In genomic region chr8:71281731-71282130, GRCm38 (mm10) we compare ENCODE assay signal across 7 mouse cellular contexts. TPM values are rescaled to one million over a fixed set of nuclear protein-coding genes. Genes with fewer than 3 reads are reported as not detected.
DNase-seq lines count a peak whose midpoint lies in the region; ATAC-seq and TF ChIP-seq lines count a peak whose summit lies in the region.
"Not testable (repeated sequence)": the region's sequence is repeated elsewhere in the genome, so short reads cannot be mapped to it uniquely, and the experiment has no call there.

No protein-coding gene starts in this region.

- H3K9me3 ChIP-seq in embryonic facial prominence, embryonic 14.5 days (ENCODE audit: control insufficient read depth, low read length); heart, embryonic 13.5 days; heart, postnatal 0 days (replicated peaks; ENCODE audit: control insufficient read depth, low read length); stomach, postnatal 0 days (ENCODE audit: control insufficient read depth, low read length): not testable (repeated sequence)

- H3K27ac ChIP-seq in embryonic facial prominence, embryonic 14.5 days (replicated peaks; ENCODE audit: low read depth, low read length): peak overlapping the region; percentile 35
- peak overlapping the region; percentile 94 for H3K27ac ChIP-seq in heart, embryonic 13.5 days (replicated peaks)
- peak overlapping the region; percentile 88 for H3K27ac ChIP-seq in heart, postnatal 0 days (ENCODE audit: low read depth)
- 0 out of 2 replicates have a peak overlapping the region, but pooled peaks have one; percentile 24 for H3K27ac ChIP-seq in stomach, postnatal 0 days (replicated peaks)

- not testable (repeated sequence) for H3K4me3 ChIP-seq in embryonic facial prominence, embryonic 14.5 days (ENCODE audit: low read depth, low read length); heart, embryonic 13.5 days; heart, postnatal 0 days (ENCODE audit: low read depth, low read length); stomach, postnatal 0 days (ENCODE audit: low read depth, low read length)

- 50% methylated on average over 1 of the region's 1 CpGs for WGBS in embryonic facial prominence, embryonic 14.5 days
- 48% methylated on average over 1 of the region's 1 CpGs for WGBS in heart, embryonic 13.5 days
- WGBS in heart, postnatal 0 days: 42% methylated on average over 1 of the region's 1 CpGs
- WGBS in stomach, postnatal 0 days: 63% methylated on average over 1 of the region's 1 CpGs

- not testable (repeated sequence) for TF ChIP-seq EP300 in heart, postnatal 0 days (IDR thresholded peaks at IDR 0.05; ENCODE audit: low read depth); stomach, postnatal 0 days (optimal IDR thresholded peaks at IDR 0.05)

- not testable (repeated sequence) for H3K4me2 ChIP-seq in embryonic facial prominence, embryonic 14.5 days (ENCODE audit: low read depth, low read length); heart, embryonic 13.5 days; heart, postnatal 0 days (ENCODE audit: low read depth, low read length); stomach, postnatal 0 days (replicated peaks; ENCODE audit: low read depth)

- not testable (repeated sequence) for TF ChIP-seq CTCF in heart, postnatal 0 days (IDR thresholded peaks at IDR 0.05; ENCODE audit: low read depth); stomach, postnatal 0 days (IDR thresholded peaks at IDR 0.05; ENCODE audit: low read depth)

- H3K4me1 ChIP-seq in embryonic facial prominence, embryonic 14.5 days (ENCODE audit: control insufficient read depth, insufficient read depth, low read length); stomach, postnatal 0 days (replicated peaks; ENCODE audit: control insufficient read depth, insufficient read depth): not testable (repeated sequence)
- H3K4me1 ChIP-seq in heart, embryonic 13.5 days: peaks cover 54% of the 10 kb centered on the region
- H3K4me1 ChIP-seq in heart, postnatal 0 days (ENCODE audit: control insufficient read depth, insufficient read depth): peaks cover 35% of the 10 kb centered on the region

- not testable (repeated sequence) for ATAC-seq in embryonic facial prominence, embryonic 14.5 days (ENCODE audit: low read depth); heart, embryonic 13.5 days (ENCODE audit: extremely low read depth, insufficient number of reproducible peaks, low FRiP score, low TSS enrichment); heart, postnatal 0 days (ENCODE audit: insufficient read depth, low read depth)
- ATAC-seq in stomach, postnatal 0 days (ENCODE audit: low FRiP score, low TSS enrichment): 0 out of 2 replicates have a peak, but pooled peaks have one; percentile 34

- H3K27me3 ChIP-seq in embryonic facial prominence, embryonic 14.5 days (replicated peaks; ENCODE audit: control insufficient read depth, insufficient read depth, low read length); heart, embryonic 13.5 days (replicated peaks); heart, postnatal 0 days (ENCODE audit: control insufficient read depth, insufficient read depth, low read length); stomach, postnatal 0 days (ENCODE audit: control insufficient read depth, insufficient read depth, low read length): not testable (repeated sequence)

- not testable (repeated sequence) for H3K36me3 ChIP-seq in embryonic facial prominence, embryonic 14.5 days (ENCODE audit: control insufficient read depth, insufficient read depth, low read length); heart, embryonic 13.5 days; heart, postnatal 0 days (replicated peaks; ENCODE audit: control insufficient read depth, insufficient read depth, low read length); stomach, postnatal 0 days (ENCODE audit: control insufficient read depth, insufficient read depth, low read length)

- not testable (repeated sequence) for H3K9ac ChIP-seq in embryonic facial prominence, embryonic 14.5 days (ENCODE audit: low read depth, low read length); heart, postnatal 0 days (replicated peaks; ENCODE audit: low read depth, low read length); stomach, postnatal 0 days (ENCODE audit: low read length)
- 0 out of 2 replicates have a peak overlapping the region, but pooled peaks have one; percentile 16 for H3K9ac ChIP-seq in heart, embryonic 13.5 days

- DNase-seq in MN1 (ENCODE audit: low spot score): peak; percentile 38
- DNase-seq in embryonic facial prominence, embryonic 14.5 days (ENCODE audit: low spot score); heart, postnatal 0 days (ENCODE audit: low spot score); stomach, postnatal 0 days (ENCODE audit: low spot score): not testable (repeated sequence)
- DNase-seq in frontal cortex, postnatal 36 days (ENCODE audit: low spot score in 2 of 2): peak; percentile 24 to 27
- peak; percentile 29 for DNase-seq in right cerebral cortex, adult 18-20 months

RNA-seq across cellular contexts. Expression of gene Haus8, which starts 9.0 kb away (rescaled TPM):
- 46.2 and 48.7 TPM in 2 replicates for polyA plus RNA-seq in embryonic facial prominence, embryonic 14.5 days (2014; fragmentation: Nextera tagmentation; extraction: Ambion mirVana)
- 126 and 154 TPM in 2 replicates for polyA plus RNA-seq in heart, embryonic 13.5 days (2015; fragmentation: Nextera tagmentation; extraction: Ambion mirVana)
- 50.6 and 53.9 TPM in 2 replicates for total RNA-seq in heart, postnatal 0 days (2014; rRNA removed; ENCODE audit: low replicate concordance)
- 58.3 and 64.3 TPM in 2 replicates for polyA plus RNA-seq in heart, postnatal 0 days (2015; fragmentation: Nextera tagmentation; extraction: Ambion mirVana)
- polyA plus RNA-seq in stomach, postnatal 0 days (2015; fragmentation: Nextera tagmentation; extraction: Ambion mirVana): 24.8 and 29.0 TPM in 2 replicates

RNA-seq across cellular contexts. Expression of gene Myo9b, which starts 9.2 kb away (rescaled TPM):
- 24.1 and 26.0 TPM in 2 replicates for polyA plus RNA-seq in embryonic facial prominence, embryonic 14.5 days (2014; fragmentation: Nextera tagmentation; extraction: Ambion mirVana)
- 14.5 and 16.3 TPM in 2 replicates for polyA plus RNA-seq in heart, embryonic 13.5 days (2015; fragmentation: Nextera tagmentation; extraction: Ambion mirVana)
- 35.0 and 40.7 TPM in 2 replicates for total RNA-seq in heart, postnatal 0 days (2014; rRNA removed; ENCODE audit: low replicate concordance)
- polyA plus RNA-seq in heart, postnatal 0 days (2015; fragmentation: Nextera tagmentation; extraction: Ambion mirVana): 6.7 and 7.1 TPM in 2 replicates
- 5.8 and 6.0 TPM in 2 replicates for polyA plus RNA-seq in stomach, postnatal 0 days (2015; fragmentation: Nextera tagmentation; extraction: Ambion mirVana)

Comparison
In these comparisons a context has a peak if more than half of its experiments do, and no peak if none do; other contexts are left out.
1. H3K27ac ChIP-seq: peak in every context shown above with its lines; median percentile 94 in heart, embryonic 13.5 days; 88 in heart, postnatal 0 days; 35 in embryonic facial prominence, embryonic 14.5 days; 24 in stomach, postnatal 0 days.